Mouse (Mus musculus): Measurements from ENCODE around the gene Adprm. TPM values are rescaled to one million over a fixed set of nuclear protein-coding genes. Genes with fewer than 3 reads are reported as not detected.

The Adprm gene
- polyA plus RNA-seq, 1 experiment from 2014 or later, result 35.4 TPM

- Histone ChIP-seq H3K27ac (replicated peaks) (no peak overlapping the region), H3K4me1 (peaks cover 19% of the 10 kb centered on the region), H3K4me2 (replicated peaks) (no peak overlapping the region), H3K36me3 (no peaks in the 10 kb centered on the region), H3K27me3 (no peaks in the 10 kb centered on the region; the same call in 1 of the 2 replicates), H3K9ac (no peak overlapping the region), H3K4me3 (replicated peaks) (no peak overlapping the region), H3K9me3 (replicated peaks) (no peaks in the 10 kb centered on the region)
- 84% methylated on average over 13 of the region's 13 CpGs for WGBS
- ATAC-seq (ENCODE audit: insufficient number of reproducible peaks, low FRiP score, low TSS enrichment, low read depth), result no peak
These were observed 29.9 kb downstream of the Adprm start for GRCm38 (mm10) chr11:67022354-67023115.

- Histone ChIP-seq H3K27ac (replicated peaks) (no peak overlapping the region), H3K9ac (no peak overlapping the region), H3K9me3 (replicated peaks) (no peaks in the 10 kb centered on the region), H3K4me2 (replicated peaks) (peak overlapping the region; percentile 48), H3K4me1 (peaks cover 19% of the 10 kb centered on the region), H3K36me3 (no peaks in the 10 kb centered on the region), H3K4me3 (replicated peaks) (peak overlapping the region; percentile 28), H3K27me3 (no peaks in the 10 kb centered on the region; the same call in 1 of the 2 replicates)
- no peak for ATAC-seq (ENCODE audit: insufficient number of reproducible peaks, low FRiP score, low TSS enrichment, low read depth)
- 4% methylated on average over 12 of the region's 12 CpGs for WGBS
These were observed 31.4 kb downstream of the Adprm start for GRCm38 (mm10) chr11:67020948-67021347.

GRCm38 (mm10) chr11:67019711-67020475, 32.5 kb downstream of the Adprm start:
- Histone ChIP-seq H3K27ac (replicated peaks) (no peak overlapping the region), H3K4me3 (replicated peaks) (no peak overlapping the region), H3K4me1 (peaks cover 11% of the 10 kb centered on the region), H3K9me3 (replicated peaks) (no peaks in the 10 kb centered on the region), H3K4me2 (replicated peaks) (no peak overlapping the region), H3K9ac (no peak overlapping the region), H3K27me3 (no peaks in the 10 kb centered on the region; the same call in 1 of the 2 replicates), H3K36me3 (no peaks in the 10 kb centered on the region)
- 50% methylated on average over 7 of the region's 7 CpGs for WGBS
- ATAC-seq (ENCODE audit: insufficient number of reproducible peaks, low FRiP score, low TSS enrichment, low read depth), result no peak

- Histone ChIP-seq H3K27me3 (no peaks in the 10 kb centered on the region; the same call in 1 of the 2 replicates), H3K4me3 (replicated peaks) (no peak overlapping the region), H3K27ac (replicated peaks) (no peak overlapping the region), H3K4me2 (replicated peaks) (no peak overlapping the region), H3K4me1 (peaks cover 11% of the 10 kb centered on the region), H3K9ac (no peak overlapping the region), H3K9me3 (replicated peaks) (no peaks in the 10 kb centered on the region), H3K36me3 (no peaks in the 10 kb centered on the region)
- peak; percentile 74 for ATAC-seq (ENCODE audit: insufficient number of reproducible peaks, low FRiP score, low TSS enrichment, low read depth)
- 11% methylated on average over 12 of the region's 12 CpGs for WGBS
These were observed 34.4 kb downstream of the Adprm start for GRCm38 (mm10) chr11:67017801-67018591.

GRCm38 (mm10) chr11:67011635-67012034, 40.8 kb downstream of the Adprm start:
- no peaks in the 10 kb centered on the region for H3K27me3 ChIP-seq
- ATAC-seq (ENCODE audit: insufficient number of reproducible peaks, low FRiP score, low TSS enrichment, low read depth), result no peak
- no peak overlapping the region for H3K27ac ChIP-seq (replicated peaks)
- H3K36me3 ChIP-seq, result no peaks in the 10 kb centered on the region
- H3K9ac ChIP-seq, result no peak overlapping the region
- no peaks in the 10 kb centered on the region for H3K4me1 ChIP-seq
- no peak overlapping the region for H3K4me3 ChIP-seq (replicated peaks)
- H3K9me3 ChIP-seq (replicated peaks), result no peaks in the 10 kb centered on the region
- 32% methylated on average over 4 of the region's 4 CpGs for WGBS
- H3K4me2 ChIP-seq (replicated peaks), result no peak overlapping the region

- no peaks in the 10 kb centered on the region for H3K36me3 ChIP-seq
- H3K9ac ChIP-seq, result no peak overlapping the region
- no peak overlapping the region for H3K4me3 ChIP-seq (replicated peaks)
- no peaks in the 10 kb centered on the region for H3K27me3 ChIP-seq
- H3K9me3 ChIP-seq (replicated peaks), result no peaks in the 10 kb centered on the region
- no peak overlapping the region for H3K4me2 ChIP-seq (replicated peaks)
- H3K27ac ChIP-seq (replicated peaks), result no peak overlapping the region
- WGBS, result 5% methylated on average over 8 of the region's 8 CpGs
- no peaks in the 10 kb centered on the region for H3K4me1 ChIP-seq
- no peak for ATAC-seq (ENCODE audit: insufficient number of reproducible peaks, low FRiP score, low TSS enrichment, low read depth)
These were observed 42.0 kb downstream of the Adprm start for GRCm38 (mm10) chr11:67010430-67010829.

- Histone ChIP-seq H3K27ac (replicated peaks) (no peak overlapping the region), H3K9ac (no peak overlapping the region), H3K4me2 (replicated peaks) (no peak overlapping the region), H3K4me3 (replicated peaks) (no peak overlapping the region), H3K9me3 (replicated peaks) (no peaks in the 10 kb centered on the region), H3K36me3 (no peaks in the 10 kb centered on the region), H3K27me3 (no peaks in the 10 kb centered on the region), H3K4me1 (no peaks in the 10 kb centered on the region)
- WGBS, result 87% methylated on average over 4 of the region's 4 CpGs
- ATAC-seq (ENCODE audit: insufficient number of reproducible peaks, low FRiP score, low TSS enrichment, low read depth), result no peak
These were observed 43.9 kb downstream of the Adprm start for GRCm38 (mm10) chr11:67008528-67008927.

GRCm38 (mm10) chr11:67007961-67008360, 44.4 kb downstream of the Adprm start:
- 31% methylated on average over 8 of the region's 8 CpGs for WGBS
- Histone ChIP-seq H3K4me1 (no peaks in the 10 kb centered on the region), H3K9ac (no peak overlapping the region), H3K27ac (replicated peaks) (no peak overlapping the region), H3K4me3 (replicated peaks) (no peak overlapping the region), H3K9me3 (replicated peaks) (no peaks in the 10 kb centered on the region), H3K27me3 (no peaks in the 10 kb centered on the region), H3K4me2 (replicated peaks) (no peak overlapping the region), H3K36me3 (no peaks in the 10 kb centered on the region)
- no peak for ATAC-seq (ENCODE audit: insufficient number of reproducible peaks, low FRiP score, low TSS enrichment, low read depth)

- ATAC-seq (ENCODE audit: insufficient number of reproducible peaks, low FRiP score, low TSS enrichment, low read depth), result no peak
- H3K9me3 ChIP-seq (replicated peaks), result no peaks in the 10 kb centered on the region
- H3K4me3 ChIP-seq (replicated peaks), result no peak overlapping the region
- H3K36me3 ChIP-seq, result no peaks in the 10 kb centered on the region
- WGBS, result 66% methylated on average over 2 of the region's 2 CpGs
- H3K9ac ChIP-seq, result no peak overlapping the region
- no peaks in the 10 kb centered on the region; the same call in 1 of the 2 replicates for H3K4me1 ChIP-seq
- no peak overlapping the region for H3K27ac ChIP-seq (replicated peaks)
- H3K4me2 ChIP-seq (replicated peaks), result no peak overlapping the region
- no peaks in the 10 kb centered on the region for H3K27me3 ChIP-seq
These were observed 49.5 kb downstream of the Adprm start for GRCm38 (mm10) chr11:67002911-67003310.

GRCm38 (mm10) chr11:67001717-67002116, 50.7 kb downstream of the Adprm start:
- Histone ChIP-seq H3K4me2 (replicated peaks) (no peak overlapping the region), H3K9ac (no peak overlapping the region), H3K27ac (replicated peaks) (no peak overlapping the region), H3K9me3 (replicated peaks) (no peaks in the 10 kb centered on the region), H3K4me1 (no peaks in the 10 kb centered on the region; the same call in 1 of the 2 replicates), H3K4me3 (replicated peaks) (no peak overlapping the region), H3K27me3 (no peaks in the 10 kb centered on the region), H3K36me3 (no peaks in the 10 kb centered on the region)
- no peak for ATAC-seq (ENCODE audit: insufficient number of reproducible peaks, low FRiP score, low TSS enrichment, low read depth)
- 37% methylated on average over 1 of the region's 1 CpGs for WGBS

GRCm38 (mm10) chr11:67000671-67001070, 51.7 kb downstream of the Adprm start:
- no peak overlapping the region for H3K27ac ChIP-seq (replicated peaks)
- no peaks in the 10 kb centered on the region for H3K9me3 ChIP-seq (replicated peaks)
- no peaks in the 10 kb centered on the region for H3K36me3 ChIP-seq
- WGBS, result 68% methylated on average over 4 of the region's 4 CpGs
- no peak overlapping the region for H3K4me2 ChIP-seq (replicated peaks)
- no peak for ATAC-seq (ENCODE audit: insufficient number of reproducible peaks, low FRiP score, low TSS enrichment, low read depth)
- no peaks in the 10 kb centered on the region; the same call in 1 of the 2 replicates for H3K4me1 ChIP-seq
- H3K4me3 ChIP-seq (replicated peaks), result no peak overlapping the region
- no peaks in the 10 kb centered on the region for H3K27me3 ChIP-seq
- H3K9ac ChIP-seq, result no peak overlapping the region
